Mouse (Mus musculus) left cerebral cortex, adult 8-10 months (tissue): Measurements from ENCODE around the gene Nsun6. TPM values are rescaled to one million over a fixed set of nuclear protein-coding genes. Genes with fewer than 3 reads are reported as not detected.

Experiments used
- DNase-seq, 2 experiments: peaks; one replicate each; pipeline ENCODE4 v3.0.0; 2022; ENCODE audit warnings: low spot score in 2 of 2
- total RNA-seq, 4 experiments: library from RNA; stranded (reverse); gene quantifications; 2 replicates each; pipeline ENCODE4 v1.2.4; 2022

Nsun6 gene
- 10 to 100 TPM; 11.2 to 17.2 (median 11.9) TPM for total RNA-seq

DNA sequence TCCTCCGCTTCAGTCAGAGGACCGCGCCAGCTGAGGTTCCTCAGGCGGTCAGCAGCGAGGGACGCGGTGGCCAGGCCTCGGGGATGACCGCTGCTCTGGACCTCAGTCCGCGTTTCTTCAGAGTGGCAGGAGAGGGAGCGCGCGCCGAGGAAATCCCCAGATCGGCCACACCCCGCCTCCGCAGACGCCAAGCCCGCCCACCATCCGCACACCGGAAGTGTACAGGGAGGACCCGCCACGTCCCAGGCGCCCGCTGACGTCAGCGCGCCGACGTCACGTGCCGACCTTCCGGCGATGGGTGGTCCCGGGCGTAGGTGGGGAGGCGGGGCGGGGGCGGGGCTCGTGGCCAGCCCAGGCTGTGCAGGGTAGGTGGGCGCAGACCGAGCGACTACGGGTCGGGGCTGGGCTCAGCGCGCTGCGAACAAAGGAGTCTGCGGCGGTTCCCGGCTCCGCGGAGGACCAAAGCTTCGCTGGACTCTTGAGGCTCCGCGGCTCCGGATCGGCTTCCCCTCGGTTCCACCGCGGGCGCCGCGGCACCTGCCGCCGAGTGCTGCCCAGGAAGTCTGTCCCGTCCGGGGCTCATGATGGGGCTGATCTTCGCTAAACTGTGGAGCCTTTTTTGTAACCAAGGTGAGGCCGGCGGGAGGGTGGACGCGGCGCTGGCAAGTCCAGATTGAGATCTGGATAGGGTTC is at the start of gene Nsun6:
TSS of gene Nsun6 (minus strand) at position 125 of the 693 bp plus-strand sequence.
- peak; percentile 87 to 95 for DNase-seq

DNA sequence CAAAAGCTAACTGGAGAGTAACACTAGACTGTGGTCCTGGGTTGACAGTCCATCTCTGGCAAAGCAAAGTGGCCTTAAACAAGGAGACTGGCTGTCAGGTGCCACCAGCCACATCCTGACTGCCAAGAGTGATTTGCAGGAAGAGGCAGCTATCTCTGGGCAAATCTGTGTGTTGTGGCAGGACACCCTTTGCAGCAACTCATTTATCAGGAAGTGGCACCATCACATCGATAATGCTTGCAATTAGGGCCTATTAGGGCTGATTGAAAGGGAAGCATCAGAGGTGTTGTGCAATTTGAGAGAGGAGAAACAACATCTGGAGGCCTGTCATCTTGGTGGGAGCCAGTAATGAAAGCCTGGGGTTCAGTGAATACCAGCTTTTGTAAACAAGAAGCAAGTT is 49.5 kb upstream of the Nsun6 start:
- no peak for DNase-seq

DNA sequence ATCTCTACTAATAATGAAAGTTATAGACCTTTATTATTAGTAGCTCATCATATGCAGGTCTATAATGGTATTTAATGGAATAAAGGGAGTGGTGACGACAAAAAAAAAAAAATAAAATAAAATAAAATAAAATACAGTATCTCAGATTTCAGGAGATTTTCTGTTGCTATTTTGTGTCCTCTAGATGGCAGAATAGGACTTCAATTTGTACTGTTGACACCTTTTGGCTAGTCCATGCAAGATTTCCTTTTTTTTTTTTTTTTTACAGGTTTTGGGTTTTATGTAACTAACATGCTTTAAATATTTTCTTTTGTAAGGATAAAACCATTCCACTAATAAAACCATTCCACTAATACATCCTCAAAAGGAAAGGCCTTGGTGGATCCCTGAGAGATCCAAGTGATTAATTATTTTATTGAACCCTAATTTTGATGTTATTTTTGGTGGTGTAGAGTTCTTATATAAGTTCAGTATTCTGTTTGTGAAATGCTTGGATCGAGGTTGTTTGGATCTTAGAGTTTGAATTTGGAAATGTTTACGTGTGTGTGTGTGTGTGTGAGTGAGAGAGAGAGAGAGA is 41.7 kb upstream of the Nsun6 start:
- DNase-seq: no peak

DNA sequence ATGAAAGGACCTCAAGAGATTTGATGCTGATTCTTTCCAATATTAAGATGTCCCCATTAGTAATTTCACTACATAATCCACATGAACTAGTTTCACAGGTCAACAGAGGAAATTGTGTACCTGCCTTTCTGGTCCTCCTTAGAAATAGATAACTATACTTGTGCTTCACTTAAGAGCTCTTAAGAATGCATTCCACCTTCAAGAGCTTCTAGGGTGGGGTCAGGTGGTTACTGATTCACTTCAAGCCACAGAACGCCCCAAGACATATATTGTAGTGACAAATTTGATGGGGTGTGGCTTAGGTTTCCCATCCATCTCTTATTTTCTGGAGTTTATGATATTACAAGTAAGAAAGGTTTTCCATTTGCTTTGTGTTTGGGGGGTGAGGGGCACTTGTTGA is 32.4 kb upstream of the Nsun6 start:
- no peak for DNase-seq

- no peak for DNase-seq
Measured at GRCm38 (mm10) chr2:15083702-15084101, 28.8 kb upstream of the Nsun6 start.

- DNase-seq: no peak
Measured at GRCm38 (mm10) chr2:15067091-15067490, 12.2 kb upstream of the Nsun6 start.

DNA sequence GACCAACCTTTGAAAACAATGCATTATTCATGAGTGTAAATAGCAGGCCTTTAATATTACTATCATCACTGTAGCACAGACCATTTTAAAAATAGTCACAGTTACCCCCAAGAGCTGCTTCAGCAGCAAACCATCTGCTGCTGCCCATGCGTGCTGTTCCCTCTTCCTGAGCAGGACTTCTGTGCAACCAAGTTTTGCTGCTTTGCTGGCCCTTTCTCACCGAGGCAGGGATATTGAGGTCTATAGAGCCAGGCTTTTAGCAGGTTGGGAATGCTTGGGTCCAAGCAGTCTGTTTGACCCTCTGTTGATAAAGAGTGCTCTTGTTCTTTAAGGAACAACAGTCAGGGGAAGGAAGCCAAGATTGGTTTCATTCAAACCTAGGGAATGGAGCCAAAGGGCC is 10.6 kb upstream of the Nsun6 start:
- no peak for DNase-seq

DNA sequence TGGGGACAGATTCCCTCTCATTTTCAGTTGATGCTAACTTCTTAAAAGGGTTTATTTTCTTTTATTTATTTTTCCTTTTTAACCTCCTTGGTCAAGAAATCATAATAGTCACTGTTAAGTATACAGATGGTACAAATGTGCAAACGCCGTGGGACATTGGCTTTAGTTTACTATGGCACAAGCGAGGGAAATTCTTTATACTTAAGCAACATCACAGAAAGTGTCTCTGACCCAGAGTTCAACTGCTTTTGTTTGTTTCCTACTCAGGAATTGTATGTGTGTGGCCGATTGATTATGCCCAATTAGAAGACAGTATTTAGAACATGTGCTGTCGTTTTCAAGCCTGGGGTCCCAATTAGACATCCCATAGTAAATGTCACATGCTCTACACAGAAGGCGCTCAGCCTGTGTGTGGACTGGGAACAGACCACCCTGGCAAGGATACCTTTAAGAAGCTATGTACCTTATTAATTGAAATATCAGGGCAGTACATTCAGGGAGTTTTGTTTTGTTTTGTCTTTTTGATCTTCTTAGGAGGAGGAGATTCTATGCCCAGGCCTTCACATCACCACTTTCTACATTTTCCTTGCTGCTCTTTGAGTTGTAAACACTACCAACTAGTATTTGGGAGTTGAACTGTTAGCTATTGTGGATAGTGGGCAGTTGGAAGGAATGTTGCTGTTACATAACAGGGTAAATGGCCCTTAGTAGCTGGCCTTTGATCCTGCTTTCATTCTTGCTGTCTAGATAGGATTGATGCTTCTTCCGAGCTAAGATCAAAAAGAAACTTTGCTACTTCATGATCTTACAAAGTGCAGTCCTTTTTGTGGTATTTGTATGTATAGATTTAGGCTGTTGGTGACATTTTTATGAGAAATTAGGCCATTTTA is 9.8 kb upstream of the Nsun6 start:
- no peak for DNase-seq

DNA sequence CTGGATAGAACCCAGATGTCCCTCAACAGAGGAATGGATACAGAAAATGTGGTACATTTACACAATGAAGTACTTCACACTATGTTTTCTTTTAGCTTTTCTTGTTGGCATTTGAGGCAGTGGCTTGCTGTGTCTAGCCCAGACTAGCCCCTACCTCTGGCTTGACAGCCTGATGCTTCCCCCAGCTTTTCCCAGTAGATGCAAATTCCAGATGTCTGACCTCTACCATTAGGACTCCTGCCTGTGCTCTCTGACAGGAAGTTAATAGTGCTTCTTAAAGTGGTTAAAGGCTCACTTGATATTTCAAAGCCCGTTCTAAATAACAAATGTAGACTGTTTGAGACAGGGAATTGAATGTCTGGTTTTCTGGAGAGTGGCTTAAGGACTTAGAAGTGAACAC is 8.9 kb upstream of the Nsun6 start:
- no peak for DNase-seq

- DNase-seq: no peak
Measured at GRCm38 (mm10) chr2:15060856-15061255, 6.0 kb upstream of the Nsun6 start.

DNA sequence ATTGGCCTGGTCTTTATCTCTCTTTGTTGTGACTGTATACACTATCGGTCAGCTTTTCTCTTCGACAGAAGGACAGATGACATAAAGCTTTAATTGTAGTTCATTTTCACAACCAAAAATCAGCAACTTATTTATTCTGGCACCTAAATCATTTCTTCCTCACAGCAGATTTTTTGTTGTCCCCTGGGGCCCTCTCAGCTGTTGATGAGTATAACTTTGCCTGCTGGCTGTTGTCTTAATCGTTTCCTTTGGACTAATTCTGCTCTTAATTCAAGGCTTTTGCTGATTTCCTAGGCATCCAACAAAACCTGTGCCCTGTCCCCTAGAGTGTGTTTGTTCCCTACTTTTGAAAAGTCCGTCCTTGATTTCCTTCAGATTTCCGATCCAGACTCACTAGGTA is 3.4 kb upstream of the Nsun6 start:
- DNase-seq: no peak

DNA sequence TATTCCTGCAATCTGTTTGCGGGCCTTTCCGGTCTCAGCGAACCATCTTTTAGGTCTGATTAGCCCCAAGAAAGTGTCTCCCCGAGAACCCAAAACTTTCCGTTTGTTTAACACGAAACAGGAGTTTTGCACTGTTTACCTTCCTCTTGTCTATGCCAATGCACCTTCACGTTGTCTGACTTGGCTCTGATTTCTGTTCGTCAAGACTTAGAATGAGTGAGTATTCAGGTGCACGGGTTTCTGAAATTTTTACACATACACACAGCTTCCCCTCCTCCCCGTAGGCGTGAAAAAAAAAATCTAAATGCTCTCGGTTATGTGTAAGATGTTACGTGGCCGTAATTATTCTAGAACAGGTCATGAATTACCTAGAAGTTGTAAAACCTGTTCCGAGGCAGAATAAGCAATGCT is 877 bp upstream of the Nsun6 start:
- DNase-seq: no peak

GRCm38 (mm10) chr2:15054496-15054895 is 373 bp downstream of the Nsun6 start:
- DNase-seq: no peak

DNA sequence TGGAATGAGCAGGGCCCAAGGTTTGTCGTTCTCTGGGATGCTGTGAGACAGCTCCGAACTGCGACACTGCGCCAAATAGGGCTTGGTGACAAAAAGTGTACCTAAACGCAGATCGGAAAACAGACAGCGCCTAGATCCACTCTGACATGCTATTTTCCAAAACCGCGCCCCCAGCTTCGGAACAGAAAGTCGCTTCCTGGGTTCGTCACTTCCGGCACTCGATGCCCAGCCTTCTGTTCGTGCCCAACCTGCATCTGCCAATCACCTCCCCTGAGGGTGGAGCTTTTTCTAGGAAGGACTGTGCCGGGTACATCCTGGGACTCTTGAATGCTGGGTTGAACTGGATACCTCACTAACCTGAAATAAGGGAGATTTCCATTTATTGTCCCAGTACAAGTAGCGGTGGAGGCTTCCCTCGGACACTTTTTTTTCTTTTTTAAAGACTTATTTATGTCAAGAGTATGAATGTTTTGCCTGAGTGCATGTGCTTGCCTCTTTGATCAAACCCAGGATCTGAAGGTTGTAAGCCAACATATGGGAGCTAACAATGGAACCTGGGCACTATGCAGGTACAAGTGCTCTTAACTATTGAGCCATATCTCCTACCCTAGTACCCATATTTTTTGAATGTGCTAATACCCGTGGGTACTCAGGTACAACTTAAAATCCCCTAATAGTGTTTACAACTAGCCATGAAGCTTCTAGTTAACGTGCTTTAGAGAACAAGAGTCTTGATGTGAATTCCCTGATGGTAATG is 5.6 kb downstream of the Nsun6 start, which contains the start of gene Arl5b:
TSS of gene Arl5b (plus strand) at position 279 of the 757 bp plus-strand sequence.
- peak; percentile 83 to 92 for DNase-seq

DNA sequence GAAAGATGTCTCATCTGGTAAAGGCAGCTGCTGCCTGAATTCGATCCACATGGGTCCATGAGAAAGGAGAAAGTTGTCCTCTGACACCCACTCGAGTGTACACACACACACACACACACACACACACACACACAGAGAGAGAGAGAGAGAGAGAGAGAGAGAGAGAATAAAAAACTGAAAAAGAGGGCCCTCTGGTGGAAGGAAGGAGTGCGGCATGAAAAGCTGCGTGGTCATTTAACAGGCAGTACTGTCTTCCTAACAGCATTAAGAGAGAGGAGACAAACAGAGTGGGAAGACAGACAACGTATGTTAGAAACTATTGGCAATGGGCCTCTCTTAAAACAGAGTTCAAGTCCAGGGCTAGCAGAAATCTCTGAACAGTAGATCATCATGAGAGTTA is 14.5 kb downstream of the Nsun6 start:
- DNase-seq: no peak

DNA sequence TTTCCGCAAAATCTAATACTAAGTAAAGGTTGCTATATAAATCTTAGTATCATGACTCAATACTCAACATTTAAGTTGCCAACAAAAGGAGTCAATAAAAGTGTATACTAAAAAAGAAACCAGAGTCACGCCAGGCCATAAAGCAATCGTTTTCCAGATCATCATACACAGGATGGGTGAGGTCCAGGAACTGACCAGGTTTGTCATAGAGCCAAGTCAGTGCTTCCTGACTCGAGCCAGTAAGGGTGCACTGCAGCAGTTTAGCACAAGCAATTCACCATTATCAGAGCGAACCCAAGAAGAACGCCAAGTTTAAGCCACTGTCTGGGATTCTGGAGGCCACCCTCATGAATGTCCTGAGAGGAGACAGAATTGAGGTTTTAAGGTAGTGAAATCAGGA is 16.2 kb downstream of the Nsun6 start:
- DNase-seq: no peak

GRCm38 (mm10) chr2:15027816-15028215 is 27.1 kb downstream of the Nsun6 start:
- DNase-seq: no peak

DNA sequence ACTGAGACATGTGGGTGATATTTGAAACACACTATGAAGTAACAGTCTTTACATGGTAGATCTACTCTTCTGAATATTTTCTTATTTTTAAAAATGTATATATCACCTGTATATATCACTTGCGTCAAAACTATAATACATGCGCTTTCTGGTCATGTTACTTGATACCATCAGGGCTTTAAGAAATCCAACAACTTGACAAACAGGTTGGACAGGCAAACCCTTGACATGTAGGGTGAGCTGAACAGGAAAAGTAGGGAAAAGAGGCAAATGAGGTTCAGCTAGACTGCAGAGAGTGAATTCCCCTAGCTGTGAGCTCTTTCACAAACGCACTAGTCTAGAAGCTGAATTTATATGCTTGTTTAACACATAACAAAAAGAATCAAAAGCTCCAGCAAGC is 28.1 kb downstream of the Nsun6 start:
- no peak for DNase-seq

GRCm38 (mm10) chr2:15008072-15008471 is 46.8 kb downstream of the Nsun6 start:
- DNase-seq: no peak

DNA sequence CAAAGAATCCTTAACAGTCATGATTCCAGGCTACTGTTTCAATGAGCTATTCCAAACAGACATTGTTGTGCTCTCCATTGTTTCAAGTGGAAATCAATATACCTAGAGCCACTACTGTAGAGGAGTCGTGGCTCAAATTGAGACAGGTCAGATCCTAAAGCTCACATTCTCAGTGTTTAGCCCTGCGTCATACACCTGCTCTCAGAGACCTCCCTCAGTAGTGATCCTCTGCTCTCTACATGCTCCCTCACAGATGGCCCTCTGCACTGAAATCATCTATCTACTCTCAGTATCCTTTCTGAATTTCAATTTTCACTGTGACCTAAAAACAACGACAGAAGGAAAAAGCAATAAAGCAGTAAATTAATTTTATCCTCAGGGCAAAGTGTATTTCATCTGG is 47.3 kb downstream of the Nsun6 start:
- DNase-seq: no peak

- DNase-seq: no peak
Measured at GRCm38 (mm10) chr2:14997836-14998235, 57.0 kb downstream of the Nsun6 start.

DNA sequence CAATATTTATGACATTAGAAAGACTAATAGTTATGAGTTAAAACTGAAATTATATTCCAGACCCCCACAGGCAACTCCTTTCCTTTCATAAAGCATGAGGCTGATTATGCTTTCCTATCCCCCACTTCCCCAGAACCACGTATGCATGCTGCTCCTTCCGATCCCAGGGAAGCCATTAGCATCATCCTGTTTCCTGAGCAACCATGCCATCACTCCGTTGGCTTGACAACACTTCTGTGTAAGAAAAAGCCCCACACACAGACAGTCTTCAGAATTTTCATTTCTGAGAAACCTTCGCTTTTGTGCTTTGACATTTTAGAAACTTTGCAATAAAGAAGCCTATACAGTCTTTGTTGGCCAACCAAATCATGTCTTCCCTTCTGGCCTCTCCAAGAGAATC is 58.8 kb downstream of the Nsun6 start:
- DNase-seq: no peak
